Mouse (Mus musculus) CH12.LX (cell line): Measurements from ENCODE around the gene Cdh23.

Experiments used
- CTCF ChIP-seq, 2 experiments: IDR thresholded peaks in 1 of 2; conservative IDR thresholded peaks in 1 of 2; 2 replicates each; pipeline ENCODE4 v1.5.1; 2011 to 2012; ENCODE audit warnings: low read depth in 2 of 2, low read length in 2 of 2, improper control_type of control experiment in 1 of 2, inconsistent platforms in 1 of 2, mild to moderate bottlenecking in 1 of 2, moderate library complexity in 1 of 2
- E2F4 ChIP-seq: IDR thresholded peaks from 2 replicates; pipeline ENCODE4 v1.6.1; 2011; ENCODE audit warnings: low read depth, low read length, improper control_type of control experiment; ENCODE audit not compliant: insufficient replicate concordance
- EP300 ChIP-seq: IDR thresholded peaks from 2 replicates; pipeline ENCODE4 v1.6.1; 2011; ENCODE audit warnings: low read length, improper control_type of control experiment
- GABPA ChIP-seq: IDR thresholded peaks from 2 replicates; pipeline ENCODE4 v1.6.1; 2012; ENCODE audit warnings: low read depth, low read length, improper control_type of control experiment, inconsistent platforms; ENCODE audit not compliant: insufficient replicate concordance
- HCFC1 ChIP-seq: IDR thresholded peaks from 2 replicates; pipeline ENCODE4 v1.6.1; 2012; ENCODE audit warnings: low read depth, mild to moderate bottlenecking, inconsistent platforms, low read length, improper control_type of control experiment
- MAX ChIP-seq: IDR thresholded peaks from 2 replicates; pipeline ENCODE4 v1.6.1; 2011; ENCODE audit warnings: low read length, improper control_type of control experiment
- MYC ChIP-seq: IDR thresholded peaks from 2 replicates; pipeline ENCODE4 v1.6.1; 2011; ENCODE audit warnings: low read depth, mild to moderate bottlenecking, improper control_type of control experiment, low read length
- POLR2A ChIP-seq: IDR thresholded peaks from 2 replicates; pipeline ENCODE4 v1.6.1; 2011; ENCODE audit warnings: low read depth, mild to moderate bottlenecking, improper control_type of control experiment, low read length
- RAD21 ChIP-seq: IDR thresholded peaks from 2 replicates; pipeline ENCODE4 v1.6.1; 2011; ENCODE audit warnings: low read depth, mild to moderate bottlenecking, low read length, improper control_type of control experiment, moderate library complexity
- TBP ChIP-seq: conservative IDR thresholded peaks from 2 replicates; pipeline ENCODE4 v1.6.1; 2011; ENCODE audit warnings: low read depth, low read length, improper control_type of control experiment
- ZKSCAN1 ChIP-seq: IDR thresholded peaks from 2 replicates; pipeline ENCODE4 v1.6.1; 2012; ENCODE audit warnings: low read depth, inconsistent platforms, low read length, improper control_type of control experiment, borderline replicate concordance
- ZMIZ1 ChIP-seq: IDR thresholded peaks from 2 replicates; pipeline ENCODE4 v1.6.1; 2012; ENCODE audit warnings: low read depth, mild to moderate bottlenecking, inconsistent platforms, low read length, improper control_type of control experiment

GRCm38 (mm10) chr10:60697775-60698174 lies 1.5 kb upstream of the Cdh23 start:
- TF ChIP-seq MAX (0 out of 2 replicates have a peak, but pooled peaks have one; percentile 36), CTCF (conservative IDR thresholded peaks at IDR 0.05 in 1 of 2, IDR thresholded peaks at IDR 0.05 in 1 of 2; ENCODE audit: low read depth in 2 of 2, low read length in 2 of 2) (no peak), HCFC1 (no peak), ZKSCAN1 (no peak), TBP (no peak), E2F4 (no peak), ZMIZ1 (no peak), RAD21 (no peak; the same call in 1 of the 2 replicates), EP300 (peak; percentile 83), POLR2A (no peak), MYC (no peak), GABPA (no peak)
